Mouse (Mus musculus): ENCODE measurements at regions not wholly inside any gene's neighbourhood (a gene's known extent, or its start where the extent isn't known, plus 50 kb on each side); places are given as distances from the start of the nearest gene placed in this dataset.

DNA sequence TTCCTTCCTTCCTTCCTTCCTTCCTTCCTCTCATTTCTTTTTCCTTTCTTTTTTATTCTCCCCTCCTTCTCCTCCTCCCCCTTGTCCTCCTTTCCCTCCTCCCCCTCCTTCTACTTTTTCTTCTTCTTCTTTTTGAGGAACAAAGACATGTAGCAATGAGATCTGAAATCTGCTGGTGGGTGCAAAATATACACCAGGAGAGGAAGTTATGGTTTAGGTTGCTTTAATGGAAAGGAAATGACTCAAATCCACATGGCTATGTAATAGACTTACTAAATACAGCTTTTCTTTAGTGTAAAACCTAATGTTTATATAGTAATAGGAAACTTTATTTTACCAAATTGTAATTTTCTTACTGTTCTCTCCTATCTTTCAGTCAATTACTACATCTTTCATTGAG, 349.5 kb upstream of the Klf6 start:
- Histone ChIP-seq H3K9me3 (no peaks in the 10 kb centered on the region), H3K27me3 (no peaks in the 10 kb centered on the region), H3K9ac (no peak overlapping the region), H3K4me3 (no peak overlapping the region), H3K27ac (no peak overlapping the region), H3K4me1 (no peaks in the 10 kb centered on the region), H3K36me3 (no peaks in the 10 kb centered on the region), H3K4me2 (no peak overlapping the region)
- ATAC-seq (ENCODE audit: borderline replicate concordance, extremely low read depth, low FRiP score, low TSS enrichment): no peak

DNA sequence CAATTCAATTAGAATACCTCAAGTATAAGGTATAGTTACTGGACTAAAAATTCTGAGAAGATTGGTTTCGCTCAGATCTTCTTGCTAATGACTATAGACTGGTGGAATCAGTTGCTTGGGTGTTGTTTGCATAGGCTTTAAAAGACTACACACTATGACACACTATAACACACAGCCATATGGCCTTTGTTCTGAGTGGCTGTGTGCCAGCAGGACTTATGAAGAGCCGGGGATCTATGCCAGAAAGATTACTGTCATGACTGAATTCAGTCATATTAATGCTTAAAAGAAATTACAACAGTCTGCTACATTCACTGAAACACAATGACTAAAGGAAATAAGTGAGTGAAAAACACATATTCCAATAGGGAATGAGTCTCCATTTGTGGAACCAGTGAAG, 345.7 kb upstream of the Klf6 start:
- H3K4me3 ChIP-seq: no peak overlapping the region
- ATAC-seq (ENCODE audit: borderline replicate concordance, extremely low read depth, low FRiP score, low TSS enrichment): 0 out of 2 replicates have a peak, but pooled peaks have one; percentile 62
- H3K27me3 ChIP-seq: no peaks in the 10 kb centered on the region
- H3K27ac ChIP-seq: no peak overlapping the region
- H3K4me1 ChIP-seq: no peaks in the 10 kb centered on the region
- 53% methylated on average over 2 of the region's 2 CpGs for WGBS
- H3K36me3 ChIP-seq: no peaks in the 10 kb centered on the region
- H3K9me3 ChIP-seq: no peaks in the 10 kb centered on the region
- H3K4me2 ChIP-seq: no peak overlapping the region
- H3K9ac ChIP-seq: no peak overlapping the region

DNA sequence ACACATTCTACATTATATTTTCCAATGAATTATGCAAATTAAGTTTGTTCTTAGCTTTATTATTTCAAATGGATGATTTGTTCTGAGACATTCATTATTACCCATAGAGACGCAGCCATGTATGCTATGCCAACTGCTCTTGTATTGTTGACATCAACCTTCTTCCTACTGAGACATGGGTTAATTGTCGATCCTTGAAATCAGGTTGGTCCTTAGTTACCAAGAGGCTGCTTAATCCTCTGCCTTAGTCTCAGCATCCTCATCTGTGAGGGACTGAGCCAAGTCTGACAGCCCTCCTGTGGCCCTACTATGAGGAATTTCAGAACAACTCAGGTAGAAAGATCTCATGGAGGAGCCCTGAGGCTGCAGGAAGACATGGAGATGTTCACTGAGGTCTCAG, 345.2 kb upstream of the Klf6 start:
- H3K9me3 ChIP-seq: no peaks in the 10 kb centered on the region
- H3K4me2 ChIP-seq: no peak overlapping the region
- WGBS: 96% methylated on average over 2 of the region's 2 CpGs
- no peak overlapping the region for H3K27ac ChIP-seq
- H3K36me3 ChIP-seq: no peaks in the 10 kb centered on the region
- H3K4me1 ChIP-seq: no peaks in the 10 kb centered on the region
- H3K27me3 ChIP-seq: no peaks in the 10 kb centered on the region
- no peak overlapping the region for H3K4me3 ChIP-seq
- H3K9ac ChIP-seq: no peak overlapping the region
- ATAC-seq (ENCODE audit: borderline replicate concordance, extremely low read depth, low FRiP score, low TSS enrichment): no peak

DNA sequence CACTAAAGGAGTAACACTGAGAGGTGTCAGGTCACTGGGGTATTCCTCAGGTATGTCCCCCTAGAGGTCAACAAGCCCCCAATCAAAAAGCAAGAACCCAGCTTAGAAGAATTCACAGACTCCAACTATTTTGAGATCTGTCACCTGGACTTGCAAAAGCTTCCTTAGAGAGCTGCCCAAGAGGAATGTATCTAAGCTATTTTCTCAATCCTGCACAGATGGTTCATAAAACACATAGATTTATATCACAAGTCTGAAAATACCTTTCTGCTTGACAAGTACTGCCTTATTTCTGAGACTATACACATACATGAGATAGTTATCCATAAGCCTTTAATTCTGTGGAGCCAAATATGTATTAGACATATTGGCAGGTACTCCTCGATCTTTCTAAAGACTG, 342.1 kb upstream of the Klf6 start:
- no peaks in the 10 kb centered on the region for H3K9me3 ChIP-seq
- H3K4me2 ChIP-seq: no peak overlapping the region
- no peak for ATAC-seq (ENCODE audit: borderline replicate concordance, extremely low read depth, low FRiP score, low TSS enrichment)
- no peak overlapping the region for H3K9ac ChIP-seq
- 85% methylated on average over 1 of the region's 1 CpGs for whole genome bisulfite sequencing
- no peak overlapping the region for H3K27ac ChIP-seq
- H3K4me3 ChIP-seq: no peak overlapping the region
- no peaks in the 10 kb centered on the region for H3K4me1 ChIP-seq
- no peaks in the 10 kb centered on the region for H3K27me3 ChIP-seq
- no peaks in the 10 kb centered on the region for H3K36me3 ChIP-seq

DNA sequence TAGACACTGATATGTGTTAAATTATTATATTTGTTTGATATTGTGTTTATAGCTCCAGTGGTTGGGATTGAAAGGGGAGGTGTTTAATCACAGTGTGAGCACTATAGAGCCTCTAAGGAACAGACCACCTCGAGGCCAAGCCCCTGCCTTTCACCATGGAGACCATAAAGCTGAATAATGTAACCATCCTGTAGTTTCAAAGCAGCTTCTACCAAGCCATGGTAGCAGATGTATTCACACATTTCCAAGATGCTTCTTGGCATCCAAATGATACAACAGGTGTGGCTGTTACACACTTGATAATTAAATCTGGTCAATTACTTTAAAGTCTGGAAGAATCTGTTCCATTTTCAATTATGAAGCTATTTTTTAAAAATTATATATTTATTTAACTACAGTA, 341.7 kb upstream of the Klf6 start:
- Histone ChIP-seq H3K4me1 (no peaks in the 10 kb centered on the region), H3K4me2 (no peak overlapping the region), H3K9ac (no peak overlapping the region), H3K27ac (no peak overlapping the region), H3K27me3 (no peaks in the 10 kb centered on the region), H3K9me3 (no peaks in the 10 kb centered on the region), H3K4me3 (no peak overlapping the region), H3K36me3 (no peaks in the 10 kb centered on the region)
- 47% methylated on average over 1 of the region's 1 CpGs for WGBS
- ATAC-seq (ENCODE audit: borderline replicate concordance, extremely low read depth, low FRiP score, low TSS enrichment): no peak

DNA sequence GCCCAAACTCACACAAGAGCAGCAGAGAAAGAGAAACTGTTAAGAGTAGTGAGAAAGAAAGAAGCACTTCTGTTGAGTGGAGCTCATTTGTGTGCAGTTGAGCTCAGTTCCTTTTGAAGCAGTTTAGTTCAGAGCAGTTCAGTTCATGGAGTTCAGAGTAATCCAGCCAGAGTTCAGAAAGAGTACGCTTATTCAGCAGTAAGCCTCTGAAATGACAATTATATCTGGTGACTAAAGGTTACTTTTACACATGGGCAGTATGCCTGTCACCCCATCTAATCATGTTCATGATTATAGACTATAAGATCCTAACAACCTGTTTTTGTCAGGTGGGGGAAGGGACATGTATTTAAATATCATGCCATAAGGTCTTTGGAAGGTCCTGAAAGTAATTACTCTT, 333.9 kb upstream of the Klf6 start:
- H3K4me2 ChIP-seq: no peak overlapping the region
- no peaks in the 10 kb centered on the region for H3K4me1 ChIP-seq
- no peaks in the 10 kb centered on the region for H3K27me3 ChIP-seq
- no peak overlapping the region for H3K4me3 ChIP-seq
- WGBS: 86% methylated on average over 1 of the region's 1 CpGs
- no peaks in the 10 kb centered on the region for H3K36me3 ChIP-seq
- H3K9me3 ChIP-seq: no peaks in the 10 kb centered on the region
- ATAC-seq (ENCODE audit: borderline replicate concordance, extremely low read depth, low FRiP score, low TSS enrichment): no peak
- H3K9ac ChIP-seq: no peak overlapping the region
- no peak overlapping the region for H3K27ac ChIP-seq

DNA sequence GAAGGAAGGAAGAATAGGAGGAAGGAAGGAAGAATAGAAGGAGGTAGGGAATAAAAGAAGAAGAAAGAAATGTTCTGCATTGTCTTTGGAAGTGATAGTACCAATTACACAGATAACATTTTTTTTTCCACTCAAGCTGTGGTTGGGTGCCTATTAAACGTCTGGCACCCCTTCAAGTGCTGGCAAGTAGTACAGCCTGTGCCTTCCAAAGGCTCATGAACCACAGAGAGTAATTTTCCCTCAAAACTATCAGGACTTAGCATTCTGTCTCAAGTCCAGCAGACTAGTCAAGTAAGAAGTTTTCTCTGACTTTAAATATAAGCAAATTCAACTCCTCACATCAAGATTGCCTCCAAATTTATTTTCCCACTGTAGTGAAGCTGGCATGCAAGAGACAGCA, 321.0 kb upstream of the Klf6 start:
- no peak overlapping the region for H3K9ac ChIP-seq
- H3K27ac ChIP-seq: no peak overlapping the region
- H3K36me3 ChIP-seq: no peaks in the 10 kb centered on the region
- H3K4me1 ChIP-seq: no peaks in the 10 kb centered on the region
- 24% methylated on average over 1 of the region's 1 CpGs for WGBS
- H3K27me3 ChIP-seq: no peaks in the 10 kb centered on the region
- H3K4me2 ChIP-seq: no peak overlapping the region
- H3K9me3 ChIP-seq: no peaks in the 10 kb centered on the region
- no peak overlapping the region for H3K4me3 ChIP-seq
- ATAC-seq (ENCODE audit: borderline replicate concordance, extremely low read depth, low FRiP score, low TSS enrichment): no peak

DNA sequence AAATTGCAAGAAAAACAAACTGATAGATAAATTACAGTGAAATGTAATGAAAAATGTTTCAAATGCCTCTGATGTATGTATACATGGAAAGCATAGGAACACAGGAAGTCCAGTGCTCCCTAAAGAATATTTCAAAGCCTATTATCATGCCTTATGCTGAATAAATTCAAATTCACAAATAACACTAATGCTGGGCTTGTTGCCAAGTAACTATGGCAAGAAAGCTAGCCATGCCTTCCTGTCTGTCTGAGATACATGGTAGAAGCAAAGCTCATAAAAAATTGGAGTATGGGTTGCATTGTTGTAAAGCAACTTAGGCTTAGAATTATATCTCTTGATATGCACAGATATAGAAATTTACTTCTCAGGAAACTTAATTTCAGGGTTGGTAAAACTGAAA, 315.8 kb upstream of the Klf6 start:
- Histone ChIP-seq H3K36me3 (no peaks in the 10 kb centered on the region), H3K9me3 (no peaks in the 10 kb centered on the region), H3K4me1 (no peaks in the 10 kb centered on the region), H3K4me3 (no peak overlapping the region), H3K27ac (no peak overlapping the region), H3K4me2 (no peak overlapping the region), H3K9ac (no peak overlapping the region), H3K27me3 (no peaks in the 10 kb centered on the region)
- ATAC-seq (ENCODE audit: borderline replicate concordance, extremely low read depth, low FRiP score, low TSS enrichment): no peak

DNA sequence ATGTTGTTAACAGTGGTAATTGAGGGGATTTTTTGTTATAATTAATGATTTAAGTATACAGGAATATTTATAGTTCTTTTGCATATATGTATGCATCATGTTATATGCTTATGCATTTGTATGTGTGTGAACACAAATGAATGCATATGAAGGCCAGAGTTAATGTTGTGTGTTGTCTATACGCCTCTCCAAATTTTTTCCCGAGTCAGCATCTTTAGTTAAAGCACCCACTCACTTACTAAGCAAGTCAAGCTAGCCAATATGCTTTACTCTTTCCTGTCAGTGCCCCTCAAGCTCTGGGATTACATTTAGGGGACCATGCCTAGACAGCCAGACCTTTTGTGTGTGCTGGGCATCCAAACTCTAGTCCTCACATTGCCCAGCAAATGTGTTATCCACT, 315.3 kb upstream of the Klf6 start:
- no peak for ATAC-seq (ENCODE audit: borderline replicate concordance, extremely low read depth, low FRiP score, low TSS enrichment)

DNA sequence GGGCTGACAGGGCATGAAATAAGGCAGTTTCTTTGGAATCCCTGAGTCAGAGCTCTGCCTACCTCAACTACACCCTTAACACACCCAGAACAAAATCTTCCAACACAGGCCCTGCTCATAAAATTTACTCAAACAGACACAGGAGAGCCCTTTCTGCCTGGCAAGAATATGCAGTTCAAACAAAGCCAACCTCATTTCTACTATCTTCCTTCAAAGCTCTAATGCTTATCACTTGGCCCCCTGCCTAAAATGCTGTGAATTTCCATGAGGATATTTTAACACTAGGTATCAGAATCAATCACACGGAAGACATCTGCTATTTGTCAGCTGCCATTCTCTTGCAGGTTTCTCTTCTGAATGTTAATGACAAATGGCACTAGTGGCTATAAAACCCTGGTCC, 314.3 kb upstream of the Klf6 start:
- no peak overlapping the region for H3K27ac ChIP-seq
- WGBS: 56% methylated on average over 1 of the region's 1 CpGs

More for the DNA sequence above, 315.3 kb upstream of the Klf6 start:
- 89% methylated on average over 2 of the region's 2 CpGs for WGBS
- Histone ChIP-seq H3K4me3 (no peak overlapping the region), H3K4me2 (no peak overlapping the region), H3K27me3 (no peaks in the 10 kb centered on the region), H3K9me3 (no peaks in the 10 kb centered on the region), H3K27ac (no peak overlapping the region), H3K9ac (no peak overlapping the region), H3K4me1 (no peaks in the 10 kb centered on the region), H3K36me3 (no peaks in the 10 kb centered on the region)

DNA sequence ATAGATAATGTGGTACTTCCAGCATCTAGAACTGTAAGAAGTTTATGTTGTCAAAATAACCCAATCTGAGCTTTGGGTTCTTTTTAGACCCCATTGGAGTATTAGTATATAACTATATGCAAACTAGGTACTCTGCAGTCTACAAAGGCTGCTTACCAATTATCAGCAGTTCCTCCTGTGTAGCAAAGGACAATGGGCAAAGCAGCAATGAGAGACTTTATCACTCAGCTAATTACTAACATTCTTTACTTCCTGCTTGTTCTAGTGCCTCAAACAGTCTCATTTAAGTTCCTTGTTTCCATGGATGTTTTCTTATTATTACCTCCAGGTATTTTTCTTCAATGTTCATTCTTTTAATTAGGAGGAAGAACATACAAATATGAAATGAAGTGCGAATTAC, 312.5 kb upstream of the Klf6 start:
- Histone ChIP-seq H3K4me2 (no peak overlapping the region), H3K4me1 (no peaks in the 10 kb centered on the region), H3K4me3 (no peak overlapping the region), H3K36me3 (no peaks in the 10 kb centered on the region), H3K9me3 (no peaks in the 10 kb centered on the region), H3K9ac (no peak overlapping the region), H3K27me3 (no peaks in the 10 kb centered on the region), H3K27ac (no peak overlapping the region)
- ATAC-seq (ENCODE audit: borderline replicate concordance, extremely low read depth, low FRiP score, low TSS enrichment): no peak
- 96% methylated on average over 1 of the region's 1 CpGs for WGBS

More for the DNA sequence above, 314.3 kb upstream of the Klf6 start:
- Histone ChIP-seq H3K4me2 (no peak overlapping the region), H3K36me3 (no peaks in the 10 kb centered on the region), H3K27me3 (no peaks in the 10 kb centered on the region), H3K9me3 (no peaks in the 10 kb centered on the region), H3K4me3 (no peak overlapping the region), H3K4me1 (no peaks in the 10 kb centered on the region), H3K9ac (no peak overlapping the region)
- ATAC-seq (ENCODE audit: borderline replicate concordance, extremely low read depth, low FRiP score, low TSS enrichment): no peak

DNA sequence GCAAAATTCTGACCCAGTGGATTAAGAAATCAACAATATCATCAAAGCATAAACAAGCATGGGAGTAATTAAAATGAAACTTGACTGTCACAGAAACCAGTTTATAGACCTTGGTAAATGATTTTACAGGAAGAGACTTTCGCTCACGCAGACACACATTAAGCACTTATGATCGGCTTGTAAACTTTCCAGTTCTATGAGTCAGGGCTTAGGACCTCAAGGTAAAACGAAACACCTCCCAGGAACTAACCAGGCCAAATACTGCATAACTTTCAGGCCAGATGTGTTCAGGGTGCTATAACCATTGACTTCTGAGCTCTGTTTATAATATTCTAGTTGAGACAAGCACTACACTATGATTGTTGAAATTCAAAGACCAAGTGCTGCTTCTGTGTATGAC, 312.1 kb upstream of the Klf6 start:
- H3K9me3 ChIP-seq: no peaks in the 10 kb centered on the region
- no peaks in the 10 kb centered on the region for H3K4me1 ChIP-seq
- H3K36me3 ChIP-seq: no peaks in the 10 kb centered on the region
- no peak overlapping the region for H3K4me2 ChIP-seq
- WGBS: 68% methylated on average over 4 of the region's 4 CpGs
- no peak overlapping the region for H3K9ac ChIP-seq
- H3K27ac ChIP-seq: no peak overlapping the region
- no peak overlapping the region for H3K4me3 ChIP-seq
- ATAC-seq (ENCODE audit: borderline replicate concordance, extremely low read depth, low FRiP score, low TSS enrichment): no peak
- H3K27me3 ChIP-seq: no peaks in the 10 kb centered on the region

DNA sequence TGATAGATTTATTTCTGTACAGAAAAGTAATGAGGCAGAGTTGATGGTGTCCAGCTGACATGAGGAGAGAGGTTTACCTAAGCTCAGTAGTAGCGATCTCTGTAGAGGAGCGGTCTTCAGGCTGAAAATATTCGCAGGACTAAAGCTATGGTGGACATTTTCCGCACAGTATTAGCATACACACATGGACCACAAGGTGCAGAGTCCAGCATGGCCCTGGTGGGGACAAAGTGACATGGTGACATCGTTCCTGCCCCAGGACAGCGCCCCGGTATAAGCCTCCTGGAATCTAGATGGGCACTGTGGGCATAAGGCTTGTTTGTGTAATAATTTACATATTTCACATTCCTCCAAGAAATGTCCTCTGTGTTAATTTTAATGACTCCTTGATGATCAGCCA, 311.5 kb upstream of the Klf6 start:
- Histone ChIP-seq H3K9ac (no peak overlapping the region), H3K27ac (no peak overlapping the region), H3K4me2 (no peak overlapping the region), H3K9me3 (no peaks in the 10 kb centered on the region), H3K4me1 (no peaks in the 10 kb centered on the region), H3K4me3 (no peak overlapping the region), H3K27me3 (no peaks in the 10 kb centered on the region), H3K36me3 (no peaks in the 10 kb centered on the region)
- no peak for ATAC-seq (ENCODE audit: borderline replicate concordance, extremely low read depth, low FRiP score, low TSS enrichment)
- 94% methylated on average over 7 of the region's 7 CpGs for WGBS

Measured in lung, embryonic 15.5 days (tissue).